Mouse (Mus musculus) hindlimb bud, embryonic 11.5 days (tissue): ENCODE results near the gene Olfr430.
"Not testable (repeated sequence)": the region's sequence is repeated elsewhere in the genome, so short reads cannot be mapped to it uniquely, and the experiment has no call there.

ENCODE experiments used
- DNase-seq: peaks from one replicate; pipeline ENCODE4 v3.0.0-alpha.2; 2012; ENCODE audit warnings: low read depth, low spot score; ENCODE audit errors: extremely low spot score

Gene Olfr430

DNA sequence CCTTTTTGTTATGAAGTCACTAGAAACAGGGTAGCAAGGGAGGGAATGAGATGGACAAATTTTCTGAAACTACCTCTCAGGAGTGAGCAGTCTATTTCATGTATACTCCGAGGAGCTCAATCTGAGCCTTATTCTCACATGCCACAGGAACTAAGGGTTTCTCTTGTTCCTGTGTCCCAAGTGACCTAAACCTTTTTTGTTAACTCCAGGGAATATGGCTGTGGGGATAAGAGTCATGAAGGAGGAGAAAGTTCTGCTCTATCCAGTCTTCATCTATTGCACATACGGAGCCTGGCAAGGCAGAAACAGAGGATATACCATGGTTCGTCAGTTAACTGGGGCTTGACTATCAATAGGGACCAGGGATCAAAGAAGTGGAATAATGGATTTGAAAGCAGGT lies at the start of gene Olfr430:
Gene Olfr430, plus strand, starts transcription at position 301 of the 400 bp plus-strand sequence.
- no peak for DNase-seq

GRCm38 (mm10) chr1:174031698-174032097 lies 34.7 kb upstream of the Olfr430 start, which contains the start of gene Ifi205:
TSS of gene Ifi205 (minus strand) at chr1:174031810.
- no peak for DNase-seq

DNA sequence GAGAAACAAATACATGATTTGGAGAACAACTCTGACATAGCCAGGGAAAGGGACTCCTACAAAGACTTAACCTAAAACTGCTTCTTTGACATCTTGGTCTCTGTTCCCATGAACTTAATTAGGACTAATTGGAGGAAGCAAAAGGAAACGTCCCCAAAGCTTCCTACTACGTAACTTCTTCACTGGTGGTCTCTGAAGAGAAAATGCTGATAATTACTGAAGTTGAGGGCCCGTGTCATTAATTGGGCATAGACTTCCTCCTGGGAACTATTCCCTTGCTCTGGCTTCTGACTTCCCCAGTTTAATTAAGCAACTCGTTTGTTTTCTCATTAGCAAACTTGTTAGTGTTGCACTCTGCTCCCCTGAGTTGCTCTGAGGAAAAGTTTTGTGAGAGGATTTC lies 30.6 kb upstream of the Olfr430 start:
- no peak for DNase-seq

DNA sequence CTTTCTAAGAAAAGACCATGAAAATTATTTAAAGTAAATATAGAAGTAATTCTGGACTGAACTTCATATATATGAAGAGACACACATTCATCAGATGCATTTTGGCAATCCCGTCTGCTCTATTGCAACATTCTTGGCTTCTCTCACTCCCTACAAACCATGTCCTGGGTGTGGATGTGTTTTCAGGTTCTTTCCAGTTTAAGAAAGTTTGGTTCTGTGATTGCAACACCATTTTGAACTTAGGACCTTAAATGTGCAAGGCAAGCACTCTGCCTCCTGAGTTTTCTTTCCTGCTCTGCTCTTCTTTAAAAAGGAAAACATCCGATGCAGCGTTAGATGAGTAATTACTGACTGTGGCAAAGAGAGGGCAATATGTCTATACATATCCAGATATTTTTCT lies 27.9 kb upstream of the Olfr430 start:
- DNase-seq: no peak

DNA sequence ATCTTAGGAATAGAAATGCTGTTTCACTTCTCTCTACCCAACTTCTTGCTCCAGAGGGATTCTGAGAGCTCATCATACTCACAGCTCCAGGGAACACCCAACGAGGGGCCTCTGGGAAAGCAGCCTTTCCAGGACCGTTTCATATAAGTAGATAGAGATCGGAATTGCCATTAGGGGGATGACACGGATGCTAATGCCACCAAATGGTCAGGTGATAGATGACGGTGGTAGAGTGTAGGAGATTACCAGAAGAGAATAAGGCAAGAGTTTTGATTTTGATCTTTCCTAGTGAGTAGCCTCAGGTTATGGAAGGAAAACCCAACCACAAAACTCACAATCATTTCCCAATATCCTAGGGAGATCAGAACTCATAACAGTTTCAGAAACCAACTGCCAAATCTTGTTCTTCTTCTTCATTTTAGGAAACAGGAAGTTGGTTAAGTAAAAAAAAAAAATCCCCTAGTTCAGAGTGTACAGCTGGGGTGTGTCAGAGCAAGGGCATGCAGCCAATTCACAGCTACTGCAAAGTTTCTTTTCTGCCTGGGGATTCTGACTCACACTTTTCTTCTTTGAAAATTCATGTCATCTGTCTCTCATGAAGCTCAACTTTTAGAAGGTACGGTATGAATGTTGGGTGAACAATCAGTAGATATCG lies 25.8 kb upstream of the Olfr430 start, which contains the start of gene Olfr433:
Gene Olfr433, plus strand, starts transcription at position 183 of the 655 bp plus-strand sequence.
- DNase-seq: no peak

DNA sequence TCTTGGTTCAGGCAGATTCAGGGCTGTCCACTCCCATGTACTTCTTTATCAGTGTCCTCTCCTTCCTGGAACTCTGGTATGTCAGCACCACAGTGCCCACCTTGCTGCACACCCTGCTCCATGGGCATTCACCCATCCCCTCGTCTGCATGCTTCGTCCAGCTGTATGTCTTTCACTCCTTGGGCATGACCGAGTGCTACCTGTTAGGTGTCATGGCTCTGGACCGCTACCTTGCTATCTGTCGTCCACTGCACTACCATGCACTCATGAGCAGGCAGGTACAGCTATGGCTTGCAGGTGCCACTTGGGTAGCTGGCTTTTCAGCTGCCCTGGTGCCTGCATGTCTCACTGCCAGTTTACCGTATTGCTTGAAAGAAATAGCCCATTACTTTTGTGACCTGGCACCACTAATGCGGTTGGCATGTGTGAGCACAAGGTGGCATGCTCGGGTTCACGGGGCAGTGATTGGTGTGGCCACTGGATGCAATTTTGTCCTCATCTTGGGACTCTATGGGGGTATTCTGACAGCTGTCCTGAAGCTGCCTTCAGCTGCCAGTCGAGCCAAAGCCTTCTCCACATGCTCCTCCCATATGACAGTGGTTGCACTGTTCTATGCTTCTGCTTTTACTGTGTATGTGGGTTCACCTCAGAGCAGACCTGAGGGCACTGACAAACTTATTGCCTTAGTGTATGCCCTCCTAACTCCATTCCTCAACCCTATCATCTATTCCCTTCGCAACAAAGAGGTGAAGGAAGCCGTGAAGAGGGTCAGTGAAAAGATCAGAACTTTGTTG lies 24.1 kb upstream of the Olfr430 start:
- not testable (repeated sequence) for DNase-seq

GRCm38 (mm10) chr1:174044431-174044830 lies 22.0 kb upstream of the Olfr430 start:
- no peak for DNase-seq

DNA sequence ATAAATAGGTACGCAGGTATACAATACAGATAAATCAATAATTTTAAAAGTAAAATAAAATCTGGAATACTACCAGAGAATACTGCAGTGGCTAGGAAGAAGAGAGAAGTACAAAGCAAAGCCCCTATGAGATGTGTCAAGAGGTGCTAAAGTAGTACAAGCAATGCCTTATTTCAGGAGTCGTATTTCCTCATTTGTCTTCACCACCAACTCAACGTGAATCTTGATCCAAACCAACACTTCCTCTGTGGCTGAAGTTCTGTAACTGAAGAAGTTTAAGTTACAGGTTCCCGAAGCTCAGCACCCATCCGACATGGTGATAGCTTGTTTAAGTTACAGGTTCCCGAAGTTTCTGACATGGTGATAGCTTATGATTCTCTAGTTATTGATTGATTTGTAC lies 18.2 kb upstream of the Olfr430 start:
- DNase-seq: not testable (repeated sequence)

DNA sequence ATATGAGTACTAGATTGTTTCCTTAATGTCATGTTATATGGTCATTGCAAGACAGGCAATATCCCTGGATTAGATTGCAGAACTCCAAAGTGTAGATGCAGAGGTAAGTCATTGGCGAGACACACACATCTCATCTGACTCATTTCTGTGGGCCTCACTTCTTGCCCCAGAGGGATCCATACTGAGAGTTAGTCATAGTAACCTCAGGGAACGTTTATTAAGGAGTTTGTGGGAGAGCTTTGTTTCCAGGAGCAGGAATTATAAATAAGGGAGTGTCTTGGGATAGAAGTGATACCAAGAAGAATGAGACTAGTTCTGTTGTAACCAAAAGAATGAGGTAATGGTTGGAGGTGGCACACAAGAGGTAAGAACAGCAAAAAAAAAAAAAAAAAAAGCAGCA lies 17.5 kb upstream of the Olfr430 start, which contains the start of gene Olfr432:
Gene Olfr432, plus strand, starts transcription at position 313 of the 400 bp plus-strand sequence.
- DNase-seq: no peak

DNA sequence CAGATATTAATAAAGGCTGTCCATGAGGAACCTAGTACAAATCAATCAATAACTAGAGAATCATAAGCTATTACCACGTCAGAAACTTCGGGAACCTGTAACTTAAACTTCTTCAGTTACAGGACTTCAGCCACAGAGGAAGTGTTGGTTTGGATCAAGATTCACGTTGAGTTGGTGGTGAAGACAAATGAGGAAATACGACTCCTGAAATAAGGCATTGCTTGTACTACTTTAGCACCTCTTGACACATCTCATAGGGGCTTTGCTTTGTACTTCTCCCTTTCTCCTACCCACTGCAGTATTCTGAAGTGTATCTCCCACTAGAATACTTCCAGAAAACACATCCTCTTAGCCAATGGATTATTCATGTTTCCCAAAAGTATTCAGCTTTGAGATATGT lies 17.0 kb upstream of the Olfr430 start:
- DNase-seq: not testable (repeated sequence)

- no peak for DNase-seq
These were observed 15.9 kb upstream of the Olfr430 start for GRCm38 (mm10) chr1:174050532-174050931.

DNA sequence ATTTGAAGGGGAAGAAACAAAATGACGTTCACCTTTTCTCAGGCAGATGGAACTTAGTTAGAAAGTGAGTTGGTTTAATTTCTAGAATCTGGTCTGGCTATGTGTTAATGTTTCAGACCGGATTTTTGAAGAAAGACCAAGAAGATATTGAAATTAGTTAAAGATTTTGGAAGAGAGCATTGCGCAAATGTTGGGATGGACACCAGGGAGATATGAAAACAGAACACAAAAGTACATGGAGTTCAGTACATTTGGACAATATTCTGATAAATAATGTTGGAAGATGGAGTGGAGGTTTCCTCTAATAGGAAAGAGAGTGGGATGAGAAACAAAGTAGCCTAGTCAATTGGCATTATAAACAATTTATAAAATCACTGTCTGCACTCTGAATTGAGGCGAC lies 14.9 kb upstream of the Olfr430 start:
- no peak for DNase-seq

DNA sequence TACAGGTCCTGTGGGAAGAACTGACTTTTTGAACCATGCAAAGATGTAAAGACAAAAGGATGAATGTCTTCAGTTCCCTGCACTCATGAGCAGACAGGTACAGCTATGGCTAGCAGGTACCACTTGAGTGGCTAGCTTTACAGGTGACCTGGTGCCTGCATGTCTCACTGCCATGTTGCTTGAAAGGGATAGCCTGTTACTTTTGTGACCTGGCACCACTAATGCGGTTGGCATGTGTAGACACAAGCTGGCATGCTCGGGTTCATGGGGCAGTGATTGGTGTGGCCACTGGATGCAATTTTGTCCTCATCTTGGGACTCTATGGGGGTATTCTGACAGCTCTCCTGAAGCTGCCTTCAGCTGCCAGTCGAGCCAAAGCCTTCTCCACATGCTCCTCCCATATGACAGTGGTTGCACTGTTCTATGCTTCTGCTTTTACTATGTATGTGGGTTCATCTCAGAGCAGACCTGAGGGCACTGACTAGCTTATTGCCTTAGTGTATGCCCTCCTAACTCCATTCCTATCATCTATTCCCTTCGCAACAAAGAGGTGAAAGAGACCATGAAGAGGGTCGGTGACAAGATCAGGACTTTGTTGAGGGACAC lies 14.4 kb upstream of the Olfr430 start:
- no peak for DNase-seq

DNA sequence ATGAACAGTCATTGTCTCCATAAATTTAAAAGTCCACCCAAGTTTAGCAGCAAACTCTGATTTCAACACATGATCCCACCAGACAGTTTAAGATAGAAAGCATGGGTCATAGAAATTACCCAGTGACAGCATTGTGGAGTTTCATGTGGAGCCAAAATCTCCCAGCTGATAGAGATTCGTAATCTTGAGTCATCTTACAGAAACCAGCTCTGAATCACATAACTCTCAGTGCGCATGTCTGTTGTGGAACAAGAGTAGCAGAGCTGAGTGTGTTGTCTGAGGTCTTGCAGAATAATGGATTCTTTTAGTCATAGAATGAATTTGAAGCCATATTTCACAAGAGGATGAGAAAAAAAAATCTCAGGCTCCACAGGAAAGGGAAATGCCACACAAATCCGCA lies 13.4 kb upstream of the Olfr430 start:
- DNase-seq: no peak

GRCm38 (mm10) chr1:174055248-174055647 lies 11.2 kb upstream of the Olfr430 start:
- DNase-seq: no peak

- DNase-seq: no peak
These were observed 17.6 kb downstream of the Olfr430 start, which contains the start of gene Olfr429 for GRCm38 (mm10) chr1:174084031-174084430. TSS of gene Olfr429 (plus strand) at chr1:174084331.

- DNase-seq: no peak
These were observed 30.2 kb downstream of the Olfr430 start, which contains the start of gene Olfr427 for GRCm38 (mm10) chr1:174096591-174096990. TSS of gene Olfr427 (plus strand) at chr1:174096891.

DNA sequence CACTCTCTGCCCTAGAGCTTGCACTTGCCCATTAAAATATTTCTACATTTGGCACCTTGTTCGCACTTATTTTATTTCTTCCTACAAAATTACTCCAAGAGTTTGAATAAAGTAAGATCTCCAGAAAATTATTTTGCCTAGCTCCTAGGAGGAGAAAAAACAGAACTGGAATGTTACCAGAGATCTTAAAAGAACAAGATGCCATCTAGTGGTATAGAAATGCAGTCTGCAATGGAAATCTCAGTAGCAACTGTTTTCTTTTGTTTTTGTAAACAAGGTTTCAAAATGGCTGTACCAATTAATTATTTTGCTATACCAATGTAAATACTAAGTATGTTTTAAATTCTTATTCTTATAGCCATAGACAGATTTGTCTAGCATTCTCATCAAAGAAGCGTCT lies 37.3 kb downstream of the Olfr430 start:
- no peak for DNase-seq

GRCm38 (mm10) chr1:174121062-174121461 lies 54.7 kb downstream of the Olfr430 start, which contains the start of gene Olfr231:
TSS of gene Olfr231 (minus strand) at chr1:174121162.
- DNase-seq: no peak
